Comparison of ENCODE assay signal across 1 mouse cellular context in the genomic region with DNA sequence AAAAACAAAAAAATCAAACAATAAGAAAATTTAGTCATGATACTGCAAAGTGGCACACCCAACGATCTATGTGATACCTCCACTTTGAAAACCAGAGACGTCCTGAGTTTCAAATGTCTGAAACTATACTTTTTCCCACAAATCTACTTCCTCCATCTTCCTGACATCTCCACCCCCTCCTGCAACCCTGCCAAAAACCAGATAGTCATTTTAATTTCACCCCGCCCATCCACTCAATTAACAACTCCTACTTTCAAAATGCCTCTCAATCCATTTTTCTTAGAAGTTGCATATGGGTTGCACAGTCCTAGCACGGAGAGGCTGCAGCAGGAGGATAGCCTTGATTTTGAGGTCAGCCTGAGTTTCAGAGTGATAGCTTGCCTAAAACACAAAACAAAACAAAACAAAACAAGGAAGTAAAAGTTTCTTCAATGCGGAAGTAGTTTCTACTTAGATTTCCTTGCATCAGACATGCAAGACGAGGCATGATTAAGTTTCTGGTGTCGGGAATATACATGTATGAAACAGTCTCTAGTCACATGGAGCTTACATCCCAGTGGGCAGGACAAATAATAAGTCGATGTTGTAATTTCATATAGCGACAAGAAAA.
A peak's percentile ranks its signal among the peaks of the same experiment; 100 is the strongest.
TF ChIP-seq lines count a peak whose summit lies in the region.

No protein-coding gene starts in this region.

TF ChIP-seq in CH12.LX, 34 proteins besides CTCF, POLR2A, EP300 and RAD21:
- no peak for TF ChIP-seq RCOR1 (conservative IDR thresholded peaks at IDR 0.05; ENCODE audit: low read depth, low read length)
- no peak for TF ChIP-seq BHLHE40 (IDR thresholded peaks at IDR 0.05; ENCODE audit: low read depth, low read length)
- no peak for TF ChIP-seq ZC3H11A (IDR thresholded peaks at IDR 0.05; ENCODE audit: low read depth, low read length)
- TF ChIP-seq ELF1 (IDR thresholded peaks at IDR 0.05; ENCODE audit: low read depth, low read length): peak; percentile 12; the same call in 1 of the 2 replicates
